Mouse (Mus musculus): ENCODE measurements around the gene Klhl8. TPM values are rescaled to one million over a fixed set of nuclear protein-coding genes. Genes with fewer than 3 reads are reported as not detected.

Gene Klhl8
- polyA plus RNA-seq, 1 experiment from 2014 or later, result 7.2 TPM

DNA sequence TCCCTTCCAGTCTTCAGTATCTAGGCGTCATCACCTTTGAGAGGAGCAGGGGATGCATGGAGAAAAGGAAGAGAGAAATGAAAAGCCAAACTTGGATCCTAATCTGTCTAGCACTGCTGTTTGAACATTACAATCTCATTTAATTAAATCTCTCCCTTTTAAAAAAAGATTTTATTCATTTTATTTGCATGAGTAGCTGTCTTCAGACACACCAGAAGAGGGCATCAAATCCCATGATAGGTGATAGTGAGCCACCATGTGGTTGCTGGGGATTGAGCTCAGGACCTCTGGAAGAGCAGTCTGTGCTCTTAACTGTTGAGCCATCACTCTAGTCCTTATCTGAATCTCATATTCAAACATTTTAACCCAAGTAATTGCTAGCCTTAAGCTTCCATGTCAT is 80.2 kb downstream of the Klhl8 start:
- no peak overlapping the region for H3K27ac ChIP-seq
- H3K4me3 ChIP-seq, result no peak overlapping the region
- H3K4me1 ChIP-seq, result peaks cover 36% of the 10 kb centered on the region
- no peaks in the 10 kb centered on the region for H3K27me3 ChIP-seq (ENCODE audit: insufficient read depth, poor library complexity, severe bottlenecking)
- peaks cover 22% of the 10 kb centered on the region for H3K36me3 ChIP-seq
- no peak for DNase-seq (ENCODE audit: low spot score)
- H3K9me3 ChIP-seq, result no peaks in the 10 kb centered on the region
- WGBS, result 88% methylated on average over 1 of the region's 1 CpGs

GRCm38 (mm10) chr5:103829158-103829557 is 81.9 kb downstream of the Klhl8 start:
- no peak for DNase-seq (ENCODE audit: low spot score)
- peaks cover 17% of the 10 kb centered on the region for H3K36me3 ChIP-seq
- H3K4me1 ChIP-seq, result peaks cover 26% of the 10 kb centered on the region
- no peaks in the 10 kb centered on the region for H3K9me3 ChIP-seq
- WGBS, result 77% methylated on average over 12 of the region's 12 CpGs
- H3K27ac ChIP-seq, result peak overlapping the region; percentile 69; the same call in 1 of the 2 replicates
- no peaks in the 10 kb centered on the region for H3K27me3 ChIP-seq (ENCODE audit: insufficient read depth, poor library complexity, severe bottlenecking)
- H3K4me3 ChIP-seq, result no peak overlapping the region

DNA sequence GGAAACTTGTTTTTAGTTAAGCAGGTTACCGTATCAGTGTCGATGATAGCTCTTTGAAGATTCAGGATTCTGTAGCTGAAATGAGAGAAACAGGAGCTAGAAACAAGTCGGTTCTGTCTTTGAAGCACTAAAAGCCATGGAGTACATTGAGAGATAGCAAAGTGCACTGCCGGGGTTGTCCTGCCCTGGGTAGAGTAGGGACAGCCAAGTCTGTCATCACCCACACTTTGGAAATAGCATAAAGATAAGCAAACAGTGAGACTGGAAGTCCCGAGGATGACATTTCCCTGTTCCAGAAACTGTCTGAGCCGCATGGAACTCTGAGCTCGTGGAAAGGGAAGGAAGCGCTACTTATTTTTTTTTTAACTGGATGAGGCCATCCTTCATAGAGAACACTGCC is 82.3 kb downstream of the Klhl8 start:
- no peaks in the 10 kb centered on the region for H3K9me3 ChIP-seq
- DNase-seq (ENCODE audit: low spot score), result peak; percentile 86
- peaks cover 12% of the 10 kb centered on the region for H3K36me3 ChIP-seq
- H3K4me3 ChIP-seq, result peak overlapping the region; percentile 28; the same call in 1 of the 2 replicates
- peak overlapping the region; percentile 65 for H3K27ac ChIP-seq
- H3K27me3 ChIP-seq (ENCODE audit: insufficient read depth, poor library complexity, severe bottlenecking), result no peaks in the 10 kb centered on the region
- H3K4me1 ChIP-seq, result peaks cover 22% of the 10 kb centered on the region
- WGBS, result 31% methylated on average over 8 of the region's 8 CpGs

DNA sequence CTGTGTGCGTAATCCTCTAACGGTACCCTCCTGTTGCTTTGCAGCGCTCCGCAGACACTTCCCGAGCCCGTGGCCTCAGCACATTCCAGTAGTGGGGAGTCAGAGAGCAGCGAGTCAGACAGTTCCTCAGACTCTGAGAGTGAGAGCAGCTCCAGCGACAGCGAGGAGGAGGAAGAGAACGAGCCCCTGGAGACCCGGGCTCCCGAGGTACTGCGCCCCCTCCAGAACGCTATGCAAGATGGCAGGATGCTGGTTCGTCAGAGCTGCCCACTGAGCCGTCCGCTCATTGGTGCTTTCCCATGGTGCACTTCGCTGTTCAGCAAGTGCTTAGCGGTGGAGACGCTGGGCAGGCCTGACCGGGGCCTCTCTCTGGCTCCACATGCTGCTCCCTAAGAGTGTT is 82.8 kb downstream of the Klhl8 start:
- H3K4me3 ChIP-seq, result peak overlapping the region; percentile 28; the same call in 1 of the 2 replicates
- no peaks in the 10 kb centered on the region for H3K27me3 ChIP-seq (ENCODE audit: insufficient read depth, poor library complexity, severe bottlenecking)
- WGBS, result 42% methylated on average over 21 of the region's 21 CpGs
- peaks cover 8% of the 10 kb centered on the region; the same call in 1 of the 2 replicates for H3K36me3 ChIP-seq
- H3K4me1 ChIP-seq, result peaks cover 18% of the 10 kb centered on the region
- DNase-seq (ENCODE audit: low spot score), result peak; percentile 89
- no peaks in the 10 kb centered on the region for H3K9me3 ChIP-seq
- peak overlapping the region; percentile 65 for H3K27ac ChIP-seq

- Histone ChIP-seq H3K27me3 (ENCODE audit: insufficient read depth, poor library complexity, severe bottlenecking) (no peaks in the 10 kb centered on the region), H3K4me3 (no peak overlapping the region), H3K4me1 (peaks cover 9% of the 10 kb centered on the region), H3K36me3 (peaks cover 5% of the 10 kb centered on the region; the same call in 1 of the 2 replicates), H3K27ac (no peak overlapping the region), H3K9me3 (no peaks in the 10 kb centered on the region)
- 87% methylated on average over 5 of the region's 5 CpGs for WGBS
- no peak for DNase-seq (ENCODE audit: low spot score)
Observed at GRCm38 (mm10) chr5:103822949-103823348, 88.1 kb downstream of the Klhl8 start.

- peaks cover 9% of the 10 kb centered on the region for H3K4me1 ChIP-seq
- no peak for DNase-seq (ENCODE audit: low spot score)
- H3K9me3 ChIP-seq, result no peaks in the 10 kb centered on the region
- no peaks in the 10 kb centered on the region for H3K27me3 ChIP-seq (ENCODE audit: insufficient read depth, poor library complexity, severe bottlenecking)
- peaks cover 5% of the 10 kb centered on the region; the same call in 1 of the 2 replicates for H3K36me3 ChIP-seq
- 82% methylated on average over 13 of the region's 13 CpGs for WGBS
- no peak overlapping the region for H3K27ac ChIP-seq
- H3K4me3 ChIP-seq, result no peak overlapping the region
Observed at GRCm38 (mm10) chr5:103821500-103822298, 89.4 kb downstream of the Klhl8 start.

DNA sequence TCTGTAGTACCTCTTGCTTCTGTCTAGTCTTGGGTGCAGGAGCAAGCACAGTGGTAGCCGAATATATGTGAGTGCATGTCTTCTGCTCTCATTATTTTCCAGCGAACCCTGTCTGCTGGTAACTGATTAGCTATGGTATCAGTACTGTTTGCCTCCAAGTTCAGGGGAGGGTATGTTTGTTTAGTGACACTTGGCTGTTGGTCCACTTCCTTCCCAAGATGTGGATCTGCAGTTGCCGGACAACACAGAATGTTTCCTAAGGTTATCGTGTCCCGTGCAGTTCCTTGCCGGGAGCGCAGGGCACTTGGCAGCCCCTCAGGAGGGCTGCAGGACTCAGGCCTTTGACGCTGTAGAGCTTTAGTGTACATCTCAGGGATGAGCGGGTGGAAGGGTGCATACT is 90.0 kb downstream of the Klhl8 start:
- DNase-seq (ENCODE audit: low spot score), result no peak
- WGBS, result 60% methylated on average over 9 of the region's 9 CpGs
- Histone ChIP-seq H3K4me1 (peaks cover 9% of the 10 kb centered on the region), H3K9me3 (no peaks in the 10 kb centered on the region), H3K36me3 (peaks cover 2% of the 10 kb centered on the region; the same call in 1 of the 2 replicates), H3K4me3 (no peak overlapping the region), H3K27ac (no peak overlapping the region), H3K27me3 (ENCODE audit: insufficient read depth, poor library complexity, severe bottlenecking) (no peaks in the 10 kb centered on the region)

- no peaks in the 10 kb centered on the region for H3K9me3 ChIP-seq
- 88% methylated on average over 1 of the region's 1 CpGs for WGBS
Observed at GRCm38 (mm10) chr5:103819674-103820073, 91.4 kb downstream of the Klhl8 start.

DNA sequence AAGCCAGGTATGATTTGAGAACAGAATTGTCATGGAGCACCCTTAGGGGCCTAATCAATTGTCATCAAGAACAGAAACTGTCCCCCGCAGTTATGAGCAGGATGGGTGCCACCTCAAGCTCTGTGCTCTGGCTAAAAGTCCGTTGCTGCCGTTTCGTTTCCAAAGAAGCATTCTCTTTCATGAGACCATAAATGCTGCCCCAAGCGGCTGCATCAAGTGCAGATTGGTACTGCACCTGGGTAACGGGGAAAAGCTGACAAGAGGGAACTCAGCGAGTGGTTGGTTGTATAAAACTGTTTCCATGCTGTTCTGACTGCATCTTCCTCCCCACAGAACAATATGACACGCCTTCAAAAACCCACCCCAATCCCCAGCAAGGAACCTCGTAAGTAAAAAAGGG is 92.5 kb downstream of the Klhl8 start:
- Histone ChIP-seq H3K4me3 (no peak overlapping the region), H3K27me3 (ENCODE audit: insufficient read depth, poor library complexity, severe bottlenecking) (no peaks in the 10 kb centered on the region), H3K4me1 (peaks cover 9% of the 10 kb centered on the region), H3K36me3 (no peaks in the 10 kb centered on the region), H3K9me3 (no peaks in the 10 kb centered on the region), H3K27ac (no peak overlapping the region)
- DNase-seq (ENCODE audit: low spot score), result no peak
- WGBS, result 87% methylated on average over 9 of the region's 9 CpGs

More at GRCm38 (mm10) chr5:103819674-103820073, 91.4 kb downstream of the Klhl8 start:
- H3K4me1 ChIP-seq, result peaks cover 9% of the 10 kb centered on the region
- H3K27ac ChIP-seq, result no peak overlapping the region
- no peaks in the 10 kb centered on the region for H3K36me3 ChIP-seq
- H3K4me3 ChIP-seq, result no peak overlapping the region
- no peak for DNase-seq (ENCODE audit: low spot score)
- H3K27me3 ChIP-seq (ENCODE audit: insufficient read depth, poor library complexity, severe bottlenecking), result no peaks in the 10 kb centered on the region

DNA sequence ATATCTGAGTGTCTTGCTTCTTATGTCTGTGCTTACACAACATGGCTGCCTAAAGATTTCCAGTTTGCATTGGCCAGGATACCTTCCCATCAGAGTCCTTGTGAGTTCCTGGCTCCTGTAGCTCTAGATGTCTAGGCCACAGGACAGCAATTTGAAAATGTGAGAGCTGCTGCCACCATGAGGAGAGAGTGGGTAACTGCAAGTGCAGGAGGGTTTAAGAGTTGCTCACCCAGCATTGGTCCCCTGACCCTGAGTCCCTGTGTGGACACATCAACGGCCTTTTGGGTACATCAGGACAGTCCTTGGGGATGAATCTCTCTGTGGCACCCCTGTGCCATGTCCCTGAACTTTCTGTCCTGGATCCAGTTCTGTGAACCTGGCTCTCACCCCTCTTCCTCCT is 93.3 kb downstream of the Klhl8 start:
- WGBS, result 22% methylated on average over 1 of the region's 1 CpGs
- peaks cover 9% of the 10 kb centered on the region for H3K4me1 ChIP-seq
- peak; percentile 90 for DNase-seq (ENCODE audit: low spot score)

GRCm38 (mm10) chr5:103816718-103817117 is 94.3 kb downstream of the Klhl8 start:
- Histone ChIP-seq H3K27me3 (ENCODE audit: insufficient read depth, poor library complexity, severe bottlenecking) (no peaks in the 10 kb centered on the region), H3K27ac (no peak overlapping the region), H3K9me3 (no peaks in the 10 kb centered on the region), H3K36me3 (no peaks in the 10 kb centered on the region), H3K4me3 (no peak overlapping the region), H3K4me1 (peaks cover 9% of the 10 kb centered on the region)
- DNase-seq (ENCODE audit: low spot score), result no peak
- 92% methylated on average over 3 of the region's 3 CpGs for WGBS

More for the DNA sequence above, 93.3 kb downstream of the Klhl8 start:
- H3K27me3 ChIP-seq (ENCODE audit: insufficient read depth, poor library complexity, severe bottlenecking), result no peaks in the 10 kb centered on the region
- no peak overlapping the region for H3K27ac ChIP-seq
- H3K36me3 ChIP-seq, result no peaks in the 10 kb centered on the region
- H3K4me3 ChIP-seq, result no peak overlapping the region
- no peaks in the 10 kb centered on the region for H3K9me3 ChIP-seq

GRCm38 (mm10) chr5:103815249-103815617 is 95.8 kb downstream of the Klhl8 start:
- no peak for DNase-seq (ENCODE audit: low spot score)
- Histone ChIP-seq H3K9me3 (no peaks in the 10 kb centered on the region), H3K27me3 (ENCODE audit: insufficient read depth, poor library complexity, severe bottlenecking) (no peaks in the 10 kb centered on the region), H3K4me3 (no peak overlapping the region), H3K4me1 (0 out of 2 replicates have a peak, but pooled peaks cover 4% of the 10 kb centered on the region), H3K27ac (no peak overlapping the region), H3K36me3 (no peaks in the 10 kb centered on the region)
- WGBS, result 67% methylated on average over 4 of the region's 4 CpGs

DNA sequence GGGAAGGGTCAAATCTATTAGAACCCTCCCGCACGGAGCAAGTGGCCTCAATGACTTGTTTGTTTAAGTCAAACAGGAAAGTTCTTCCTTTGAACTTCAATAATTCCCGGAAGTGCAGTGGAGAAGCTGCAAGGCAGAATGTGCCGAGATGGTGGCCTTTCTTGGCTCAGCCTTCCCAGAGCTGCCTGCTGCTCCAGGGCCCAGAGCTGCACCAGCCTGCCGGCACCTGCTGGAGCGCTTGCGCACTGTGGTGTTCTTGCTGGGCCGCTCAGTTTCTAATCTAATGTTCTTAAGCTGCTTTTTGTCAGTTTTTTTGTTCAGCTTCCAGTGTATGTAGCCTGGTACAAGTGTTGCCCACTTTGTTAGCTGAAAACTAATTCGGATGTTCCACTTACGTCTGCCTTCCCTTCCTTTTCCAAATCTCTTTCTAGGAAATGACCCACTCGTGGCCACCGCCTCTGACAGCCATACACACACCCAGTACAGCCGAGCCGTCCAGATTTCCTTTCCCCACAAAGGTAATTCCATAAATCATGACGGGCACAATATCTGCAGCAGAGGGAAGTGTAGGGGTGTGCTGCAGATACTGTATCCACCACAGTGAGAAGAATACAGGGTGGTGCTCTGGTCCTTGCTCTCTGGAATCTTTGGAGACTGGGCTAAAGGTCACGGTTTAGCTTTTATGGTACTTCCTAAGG is 96.4 kb downstream of the Klhl8 start:
- no peak for DNase-seq (ENCODE audit: low spot score)
- no peaks in the 10 kb centered on the region for H3K27me3 ChIP-seq (ENCODE audit: insufficient read depth, poor library complexity, severe bottlenecking)
- H3K27ac ChIP-seq, result no peak overlapping the region
- no peaks in the 10 kb centered on the region for H3K9me3 ChIP-seq
- 0 out of 2 replicates have a peak, but pooled peaks cover 4% of the 10 kb centered on the region for H3K4me1 ChIP-seq
- no peak overlapping the region for H3K4me3 ChIP-seq
- WGBS, result 65% methylated on average over 16 of the region's 16 CpGs
- H3K36me3 ChIP-seq, result no peaks in the 10 kb centered on the region
